Mouse (Mus musculus) embryonic fibroblast, embryonic 13.5 days (primary cell): Measurements from ENCODE around the gene Agap1.

Source experiments
- CTCF ChIP-seq: IDR thresholded peaks from 2 replicates; pipeline ENCODE4 v1.5.1; 2011; ENCODE audit warnings: mild to moderate bottlenecking, control low read depth, low read length, moderate library complexity, borderline replicate concordance; ENCODE audit not compliant: insufficient read depth
- POLR2A ChIP-seq: IDR thresholded peaks from 2 replicates; pipeline ENCODE4 v1.6.1; 2011; ENCODE audit warnings: low read depth, mild to moderate bottlenecking, control low read depth, low read length, moderate library complexity

DNA sequence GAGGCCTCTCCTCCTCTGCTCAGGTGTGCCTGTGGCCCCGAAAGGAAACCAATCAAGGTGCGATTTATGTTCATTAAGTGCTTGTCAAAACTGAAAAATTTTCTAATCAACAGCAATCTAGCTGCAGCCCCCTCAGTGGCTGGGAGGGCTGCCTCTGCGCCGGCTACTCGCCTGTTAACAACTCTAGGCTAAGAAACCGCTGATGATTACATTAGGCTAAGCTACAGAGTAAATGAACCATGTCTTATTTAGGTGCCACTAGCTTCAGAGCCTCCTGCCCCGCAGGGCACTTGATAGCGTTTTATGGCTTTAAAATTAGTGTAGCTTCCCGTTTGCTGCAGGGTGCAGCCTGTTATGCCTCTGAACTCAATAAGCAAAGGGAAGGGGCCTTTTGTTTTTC, 279.8 kb downstream of the Agap1 start:
- TF ChIP-seq CTCF (no peak), POLR2A (no peak)
